Mouse (Mus musculus) neural tube, embryonic 15.5 days (tissue): ENCODE measurements around the gene Mrpl23. TPM values are rescaled to one million over a fixed set of nuclear protein-coding genes. Genes with fewer than 3 reads are reported as not detected.

Experiments used
- ATAC-seq: fragments of 200-750 bp; cut with Nextera tagmentation; 2 replicates; pipeline ENCODE4 v1.8.0; 2017; ENCODE audit warnings: mild to moderate bottlenecking, moderate TSS enrichment, moderate library complexity; ENCODE audit not compliant: low FRiP score
- H3K27ac ChIP-seq: fragments of 300-500 bp; sonication (generic); replicated peaks from 2 replicates; pipeline ENCODE4 v1.5.1; 2015; ENCODE audit warnings: mild to moderate bottlenecking, inconsistent platforms
- H3K27me3 ChIP-seq: fragments of 300-500 bp; sonication (generic); replicated peaks from 2 replicates; pipeline ENCODE4 v1.6.1; 2015; ENCODE audit warnings: inconsistent platforms
- H3K36me3 ChIP-seq: fragments of 300-500 bp; sonication (generic); 2 replicates; pipeline ENCODE4 v1.6.1; 2015; ENCODE audit warnings: inconsistent platforms
- H3K4me1 ChIP-seq: fragments of 300-500 bp; sonication (generic); 2 replicates; pipeline ENCODE4 v1.6.1; 2015; ENCODE audit warnings: inconsistent platforms
- H3K4me2 ChIP-seq: fragments of 300-500 bp; sonication (generic); 2 replicates; pipeline ENCODE4 v1.6.1; 2015; ENCODE audit warnings: inconsistent platforms, mild to moderate bottlenecking, moderate library complexity
- H3K4me3 ChIP-seq: fragments of 300-500 bp; sonication (generic); replicated peaks from 2 replicates; pipeline ENCODE4 v1.5.1; 2015; ENCODE audit warnings: mild to moderate bottlenecking, inconsistent platforms
- H3K9ac ChIP-seq: fragments of 300-500 bp; sonication (generic); replicated peaks from 2 replicates; pipeline ENCODE4 v1.6.1; 2015; ENCODE audit warnings: mild to moderate bottlenecking, inconsistent platforms
- H3K9me3 ChIP-seq: fragments of 300-500 bp; sonication (generic); replicated peaks from 2 replicates; pipeline ENCODE4 v1.6.1; 2016; ENCODE audit warnings: inconsistent platforms
- WGBS: fragments of 180-500 bp; shearing (Covaris S2); methylation state at CpG from one replicate; pipeline ENCODE4 v1.1.7; 2015; ENCODE audit warnings: mixed read lengths; 5-methylcytosine and 5-hydroxymethylcytosine counted together
- polyA plus RNA-seq: library from polyadenylated mRNA; unstranded; fragments of >200 nt; fragmentation: Nextera tagmentation; extraction: Ambion mirVana; gene quantifications from 2 replicates; pipeline ENCODE4 v1.2.1, GENCODE M21; 2015

Gene Mrpl23
- polyA plus RNA-seq, 1 experiment from 2014 or later = 27.9 TPM

DNA sequence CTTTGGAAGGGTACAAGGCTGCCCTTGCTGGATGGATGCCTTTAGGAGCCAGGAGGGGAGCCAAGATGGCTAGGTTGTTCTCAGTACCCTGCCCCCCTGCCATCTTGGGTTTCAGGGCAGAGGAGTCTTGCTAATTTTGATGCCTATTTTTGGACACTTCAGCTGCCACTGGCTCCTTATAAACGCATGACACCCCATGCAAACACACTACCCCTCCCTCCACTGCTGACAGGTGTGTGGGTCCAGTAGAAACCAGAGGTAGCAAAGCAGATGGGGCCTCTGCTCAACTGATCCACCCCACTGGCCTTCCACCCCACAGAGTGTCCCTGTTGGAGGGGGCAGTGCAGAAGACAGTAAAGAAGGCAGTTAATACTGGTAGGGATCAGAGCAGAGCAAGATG is 32.5 kb upstream of the Mrpl23 start:
- ATAC-seq = no peak

DNA sequence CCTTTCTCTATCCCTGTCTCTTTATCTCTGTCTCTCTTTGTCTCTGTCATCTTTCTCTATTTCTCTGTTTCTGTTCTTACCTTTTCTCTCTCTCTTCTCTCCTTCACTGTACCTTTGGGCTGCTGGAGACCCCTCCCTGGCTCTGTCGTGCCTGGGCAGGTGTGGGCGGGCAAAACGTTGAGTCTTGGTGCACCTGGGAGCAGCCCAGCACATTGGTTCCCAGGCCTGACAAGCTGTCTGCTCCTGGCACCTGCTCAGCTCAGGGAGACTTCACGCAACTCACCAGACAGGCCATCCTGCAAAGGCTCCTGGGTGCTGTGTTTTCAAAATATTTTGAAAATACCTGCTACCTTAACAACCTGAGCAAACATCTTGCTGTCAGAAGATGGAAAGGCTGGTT is 29.3 kb upstream of the Mrpl23 start:
- no peak for ATAC-seq
- no peak overlapping the region for H3K9ac ChIP-seq

More for the DNA sequence above, 32.5 kb upstream of the Mrpl23 start:
- no peak overlapping the region for H3K27ac ChIP-seq
- H3K36me3 ChIP-seq = no peaks in the 10 kb centered on the region
- H3K9ac ChIP-seq = no peak overlapping the region
- H3K9me3 ChIP-seq = no peaks in the 10 kb centered on the region
- WGBS = 91% methylated on average over 1 of the region's 1 CpGs
- no peaks in the 10 kb centered on the region for H3K4me1 ChIP-seq
- H3K4me2 ChIP-seq = no peak overlapping the region
- no peak overlapping the region for H3K4me3 ChIP-seq
- H3K27me3 ChIP-seq = 0 out of 2 replicates have a peak, but pooled peaks cover 2% of the 10 kb centered on the region

DNA sequence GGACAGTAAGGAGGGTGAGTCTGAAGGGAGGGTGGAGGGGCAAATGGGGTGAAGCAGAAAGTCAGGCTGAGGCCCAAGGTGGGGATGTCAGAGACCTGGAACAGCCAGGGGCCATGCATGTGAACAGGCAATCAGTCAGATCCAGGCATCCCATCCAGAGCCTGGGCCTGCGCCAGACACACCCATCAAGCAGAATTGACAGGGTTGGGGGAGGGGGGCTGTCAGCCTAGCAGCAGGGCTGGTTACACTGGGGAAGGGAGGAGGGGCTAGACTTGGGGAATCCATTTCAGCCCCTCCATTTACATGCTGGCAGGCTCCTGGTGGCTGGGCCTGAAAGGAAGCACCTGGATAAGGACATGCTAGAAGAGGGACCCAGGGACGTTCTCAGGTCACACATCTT is 26.5 kb upstream of the Mrpl23 start:
- Histone ChIP-seq H3K4me3 (no peak overlapping the region), H3K36me3 (no peaks in the 10 kb centered on the region), H3K9ac (no peak overlapping the region), H3K27me3 (0 out of 2 replicates have a peak, but pooled peaks cover 2% of the 10 kb centered on the region), H3K27ac (no peak overlapping the region), H3K4me1 (peaks cover 23% of the 10 kb centered on the region), H3K4me2 (no peak overlapping the region), H3K9me3 (no peaks in the 10 kb centered on the region)
- no peak for ATAC-seq
- 29% methylated on average over 2 of the region's 2 CpGs for WGBS

More for the DNA sequence above, 29.3 kb upstream of the Mrpl23 start:
- H3K4me1 ChIP-seq = peaks cover 11% of the 10 kb centered on the region
- no peak overlapping the region for H3K4me2 ChIP-seq
- H3K4me3 ChIP-seq = no peak overlapping the region
- WGBS = 89% methylated on average over 4 of the region's 4 CpGs
- H3K27me3 ChIP-seq = 0 out of 2 replicates have a peak, but pooled peaks cover 2% of the 10 kb centered on the region
- H3K27ac ChIP-seq = no peak overlapping the region
- no peaks in the 10 kb centered on the region for H3K36me3 ChIP-seq
- no peaks in the 10 kb centered on the region for H3K9me3 ChIP-seq

DNA sequence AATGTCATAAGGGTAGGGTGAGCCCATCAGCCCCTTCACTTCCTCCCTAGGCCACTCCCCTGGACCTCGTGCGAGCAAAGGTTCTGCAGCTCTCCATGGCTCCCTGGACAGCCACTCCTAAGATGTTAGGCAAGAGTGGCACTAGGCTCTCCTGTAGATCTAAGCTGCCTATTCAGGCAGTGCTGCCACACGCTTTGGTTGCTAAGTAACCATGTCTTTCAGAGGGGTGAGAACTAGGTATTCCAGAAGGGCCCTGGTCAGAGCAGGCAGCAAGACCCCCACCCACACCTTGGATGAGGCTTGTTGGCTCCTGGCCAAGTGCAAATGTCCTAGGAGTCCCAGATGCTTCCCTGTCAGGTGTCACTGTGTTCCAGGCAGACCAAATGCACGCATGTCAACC is 26.0 kb upstream of the Mrpl23 start:
- Histone ChIP-seq H3K9ac (no peak overlapping the region), H3K9me3 (no peaks in the 10 kb centered on the region), H3K36me3 (no peaks in the 10 kb centered on the region), H3K4me2 (no peak overlapping the region), H3K4me1 (peaks cover 23% of the 10 kb centered on the region), H3K4me3 (no peak overlapping the region), H3K27ac (no peak overlapping the region), H3K27me3 (no peaks in the 10 kb centered on the region)
- 0 out of 2 replicates have a peak, but pooled peaks have one; percentile 38 for ATAC-seq
- WGBS = 27% methylated on average over 4 of the region's 4 CpGs

DNA sequence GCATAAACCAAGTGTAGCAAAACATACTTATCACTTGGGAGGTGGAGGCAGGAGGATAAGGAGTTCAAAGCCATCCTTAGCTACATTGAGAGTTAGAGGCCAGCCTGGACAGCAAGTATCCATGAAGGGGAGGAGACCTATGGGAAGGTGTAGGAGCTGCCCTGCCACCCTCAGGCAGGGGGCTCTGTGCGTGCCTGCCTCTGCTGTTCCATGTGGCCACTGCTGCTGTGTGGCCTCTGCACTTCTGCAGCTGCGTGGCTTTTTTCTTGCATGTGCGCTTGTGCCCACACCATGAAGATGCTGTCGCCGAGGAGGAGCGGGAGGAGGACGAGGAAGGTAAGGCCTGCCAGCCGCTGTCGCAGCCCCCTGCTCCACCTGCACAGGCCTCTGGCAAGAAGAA is 25.0 kb upstream of the Mrpl23 start:
- Histone ChIP-seq H3K36me3 (no peaks in the 10 kb centered on the region), H3K4me2 (no peak overlapping the region), H3K27me3 (no peaks in the 10 kb centered on the region), H3K9ac (no peak overlapping the region), H3K4me1 (peaks cover 23% of the 10 kb centered on the region), H3K27ac (no peak overlapping the region), H3K4me3 (no peak overlapping the region), H3K9me3 (no peaks in the 10 kb centered on the region)
- 91% methylated on average over 9 of the region's 9 CpGs for WGBS
- no peak for ATAC-seq

DNA sequence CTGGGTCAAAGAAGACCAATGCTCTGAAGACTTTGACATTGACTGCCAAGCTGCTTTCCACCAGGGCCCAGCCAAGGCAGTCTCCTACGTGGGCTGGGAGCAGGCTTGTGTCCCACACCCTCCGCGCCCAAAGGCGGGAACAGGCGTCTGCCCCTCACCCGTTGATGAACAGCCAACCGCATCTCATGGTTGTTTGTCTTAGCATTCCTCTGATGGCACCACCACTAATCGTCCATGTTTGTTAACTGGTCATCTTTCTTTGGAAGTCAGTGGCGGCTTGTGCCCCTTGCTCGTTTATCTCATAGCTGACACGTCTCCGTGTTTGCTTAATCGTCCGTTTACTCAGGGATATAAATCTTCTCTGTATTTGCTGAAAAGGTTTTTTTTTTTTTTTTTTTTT is 23.0 kb upstream of the Mrpl23 start:
- peak; percentile 19; the same call in 1 of the 2 replicates for ATAC-seq
- Histone ChIP-seq H3K27ac (peak overlapping the region; percentile 78), H3K27me3 (peaks cover 4% of the 10 kb centered on the region; the same call in 1 of the 2 replicates), H3K4me3 (no peak overlapping the region), H3K4me1 (peaks cover 23% of the 10 kb centered on the region), H3K36me3 (no peaks in the 10 kb centered on the region), H3K9me3 (no peaks in the 10 kb centered on the region), H3K9ac (no peak overlapping the region), H3K4me2 (0 out of 2 replicates have a peak overlapping the region, but pooled peaks have one; percentile 5)
- WGBS = 8% methylated on average over 14 of the region's 14 CpGs

DNA sequence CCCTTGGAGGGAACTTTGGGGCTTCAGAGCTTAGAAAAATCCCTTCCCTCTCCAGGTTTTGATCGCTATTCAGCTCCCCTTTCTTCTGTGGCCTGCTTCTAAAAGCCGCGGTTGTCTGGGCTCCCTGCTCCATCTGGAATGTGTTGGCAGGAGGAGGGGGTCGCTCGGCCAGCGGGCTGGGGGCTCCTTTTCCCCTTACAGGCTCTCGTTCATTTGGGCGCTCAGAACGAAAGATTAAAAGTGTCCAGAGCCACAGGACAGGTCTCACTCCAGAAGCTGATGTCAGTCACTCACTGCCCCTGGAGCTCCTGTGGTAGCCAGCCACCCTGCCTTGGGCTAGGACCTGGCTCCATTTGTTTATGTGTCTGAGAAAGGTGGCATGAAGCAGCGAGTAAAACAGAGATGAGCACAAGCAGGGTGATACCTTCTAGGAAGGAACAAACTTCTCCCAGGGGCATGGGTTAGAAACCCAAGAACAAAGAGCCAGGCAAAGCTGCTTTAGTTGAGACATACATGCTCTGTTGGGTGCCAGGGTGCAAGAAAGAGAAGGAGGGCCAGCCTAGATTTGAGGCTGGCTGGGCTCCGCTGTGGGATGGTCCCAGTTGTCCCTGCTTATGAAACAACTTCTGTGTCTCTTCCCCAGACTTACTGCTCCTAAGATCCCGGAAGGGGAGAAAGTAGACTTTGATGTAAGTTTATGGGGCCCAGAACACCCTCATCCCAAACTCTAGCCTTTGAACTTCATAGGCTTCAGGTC is 22.3 kb upstream of the Mrpl23 start:
- peak overlapping the region; percentile 78 for H3K27ac ChIP-seq
- H3K9ac ChIP-seq = no peak overlapping the region
- no peaks in the 10 kb centered on the region for H3K9me3 ChIP-seq
- H3K27me3 ChIP-seq = peaks cover 7% of the 10 kb centered on the region; the same call in 1 of the 2 replicates
- 13% methylated on average over 12 of the region's 12 CpGs for WGBS
- peaks cover 23% of the 10 kb centered on the region for H3K4me1 ChIP-seq
- no peak for ATAC-seq
- H3K4me2 ChIP-seq = no peak overlapping the region; the same call in 1 of the 2 replicates
- no peak overlapping the region for H3K4me3 ChIP-seq
- no peaks in the 10 kb centered on the region for H3K36me3 ChIP-seq

DNA sequence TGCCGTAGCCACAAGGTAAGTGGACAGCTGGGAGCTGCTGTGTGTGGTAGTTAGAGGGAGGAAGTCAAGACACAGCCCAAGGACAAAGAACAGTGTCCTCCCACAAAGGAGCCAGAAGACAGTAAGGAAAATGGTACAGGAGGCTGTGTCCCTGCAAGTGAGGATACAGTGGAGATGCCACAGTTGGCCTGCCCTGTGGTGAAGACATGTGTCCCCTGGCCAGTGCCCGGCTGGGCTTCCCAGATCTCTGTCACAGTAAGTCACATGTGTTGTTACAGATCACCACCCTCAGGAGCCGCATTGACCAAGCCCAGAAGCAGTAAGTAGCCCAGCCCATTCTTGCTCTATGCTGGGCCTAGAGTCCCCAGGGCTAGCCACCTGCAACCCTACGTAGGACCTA is 18.4 kb upstream of the Mrpl23 start:
- H3K27me3 ChIP-seq = peaks cover 7% of the 10 kb centered on the region; the same call in 1 of the 2 replicates

DNA sequence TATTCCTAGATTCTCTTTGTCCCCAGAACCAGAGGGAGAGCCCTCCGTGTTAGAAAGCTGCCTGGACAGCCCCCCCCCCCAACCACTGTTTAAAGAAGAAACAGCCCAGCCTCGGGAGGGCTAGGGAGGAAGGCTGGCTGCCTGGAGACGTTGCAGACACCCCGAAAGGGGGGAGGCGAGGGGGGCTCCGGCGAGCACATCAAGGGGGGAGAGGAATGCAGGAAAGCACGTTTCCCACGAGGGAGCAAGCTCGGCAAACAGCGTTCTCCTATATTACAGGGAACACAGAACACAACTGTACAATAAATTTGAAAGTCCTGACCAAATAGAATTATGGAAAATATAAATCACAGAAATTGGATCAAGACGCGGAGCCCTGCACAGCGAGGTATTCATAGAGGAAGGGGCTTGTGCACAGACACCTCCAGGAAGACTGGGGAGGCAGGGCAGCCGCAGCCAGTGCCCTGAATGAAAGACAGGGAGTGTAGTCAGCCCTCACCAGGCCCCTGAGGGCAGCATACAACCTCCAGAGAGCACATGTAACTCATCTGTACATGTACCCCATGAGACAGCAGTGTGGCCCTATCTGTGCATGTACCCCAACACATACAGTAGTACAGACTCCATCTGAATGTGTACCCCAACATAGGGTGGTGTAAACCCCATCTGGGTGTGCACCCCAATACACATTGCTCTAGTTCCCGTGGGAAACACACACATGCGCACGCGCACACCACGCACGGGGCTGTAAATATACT is 16.1 kb upstream of the Mrpl23 start:
- 49% methylated on average over 20 of the region's 21 CpGs for WGBS
- peak; percentile 70 for ATAC-seq
- Histone ChIP-seq H3K4me3 (no peak overlapping the region), H3K9ac (no peak overlapping the region), H3K27ac (peak overlapping the region; percentile 54), H3K9me3 (no peaks in the 10 kb centered on the region), H3K27me3 (peaks cover 7% of the 10 kb centered on the region; the same call in 1 of the 2 replicates), H3K4me2 (peak overlapping the region; percentile 35), H3K4me1 (peaks cover 13% of the 10 kb centered on the region), H3K36me3 (no peaks in the 10 kb centered on the region)

More for the DNA sequence above, 18.4 kb upstream of the Mrpl23 start:
- Histone ChIP-seq H3K4me1 (peaks cover 24% of the 10 kb centered on the region), H3K9ac (no peak overlapping the region), H3K36me3 (no peaks in the 10 kb centered on the region), H3K4me3 (no peak overlapping the region), H3K9me3 (no peaks in the 10 kb centered on the region), H3K27ac (no peak overlapping the region), H3K4me2 (no peak overlapping the region)
- WGBS = 90% methylated on average over 4 of the region's 4 CpGs
- no peak for ATAC-seq

DNA sequence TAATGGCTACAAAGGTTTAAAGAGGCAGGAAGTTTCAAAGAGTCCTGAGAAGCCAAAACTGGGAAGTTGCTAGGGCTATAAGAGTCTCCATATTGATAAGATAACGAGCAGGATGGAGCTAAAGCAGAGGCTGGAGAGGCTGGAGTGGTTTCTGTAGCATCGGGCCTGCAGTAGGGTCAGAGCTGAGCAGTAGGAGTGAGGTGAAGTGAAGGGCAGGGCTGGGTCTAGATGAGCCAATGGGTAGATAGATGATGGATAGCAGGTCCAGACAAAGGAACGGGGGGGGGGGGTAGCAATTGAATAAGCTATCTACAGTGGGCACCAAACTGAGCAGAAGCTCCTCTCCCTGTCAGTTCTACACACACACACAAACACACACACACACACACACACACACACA is 15.0 kb upstream of the Mrpl23 start:
- Histone ChIP-seq H3K4me1 (peaks cover 13% of the 10 kb centered on the region), H3K9ac (no peak overlapping the region), H3K4me3 (no peak overlapping the region), H3K27ac (no peak overlapping the region), H3K36me3 (no peaks in the 10 kb centered on the region), H3K27me3 (peaks cover 10% of the 10 kb centered on the region; the same call in 1 of the 2 replicates), H3K4me2 (no peak overlapping the region), H3K9me3 (no peaks in the 10 kb centered on the region)
- 89% methylated on average over 3 of the region's 3 CpGs for whole genome bisulfite sequencing
- no peak for ATAC-seq

DNA sequence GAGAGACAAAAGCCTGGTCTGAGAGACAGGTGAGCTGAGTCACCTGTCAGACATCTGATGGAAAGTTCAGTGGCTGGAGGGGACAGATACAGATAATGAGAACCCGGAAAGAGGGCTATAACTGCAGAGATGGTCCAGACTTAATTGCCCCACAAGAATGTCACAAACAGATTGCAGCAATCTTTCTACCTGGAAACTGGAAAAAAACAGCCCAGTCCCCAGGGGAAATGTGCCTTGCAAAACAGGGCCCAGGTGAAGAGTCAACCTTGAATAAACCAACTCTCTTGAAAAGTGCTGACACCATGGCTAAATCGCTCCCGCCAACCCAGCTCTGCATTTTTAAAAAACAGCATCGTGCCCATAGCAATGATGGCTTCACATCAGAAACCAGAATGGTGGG is 12.2 kb upstream of the Mrpl23 start:
- Histone ChIP-seq H3K4me1 (peaks cover 19% of the 10 kb centered on the region), H3K27ac (no peak overlapping the region), H3K4me3 (no peak overlapping the region), H3K9ac (no peak overlapping the region), H3K4me2 (no peak overlapping the region), H3K27me3 (0 out of 2 replicates have a peak, but pooled peaks cover 3% of the 10 kb centered on the region), H3K9me3 (no peaks in the 10 kb centered on the region), H3K36me3 (no peaks in the 10 kb centered on the region)
- 87% methylated on average over 4 of the region's 4 CpGs for WGBS
- ATAC-seq = no peak
